Mouse (Mus musculus) stomach, postnatal 0 days (tissue): ENCODE measurements around the gene Chd4. TPM values are rescaled to one million over a fixed set of nuclear protein-coding genes. Genes with fewer than 3 reads are reported as not detected.

ENCODE experiments used
- ATAC-seq: fragments of 200-750 bp; cut with Nextera tagmentation; 2 replicates; pipeline ENCODE4 v1.8.0; 2017; ENCODE audit not compliant: low FRiP score, low TSS enrichment
- DNase-seq: peaks from one replicate; pipeline ENCODE4 v3.0.0-alpha.2; 2016; ENCODE audit warnings: low spot score
- H3K27ac ChIP-seq: fragments of 300-500 bp; sonication (generic); replicated peaks from 2 replicates; pipeline ENCODE4 v1.5.1; 2014; ENCODE audit warnings: mild to moderate bottlenecking, control low read depth
- H3K27me3 ChIP-seq: fragments of 300-500 bp; sonication (generic); 2 replicates; pipeline ENCODE4 v1.6.1; 2014; ENCODE audit warnings: low read length; ENCODE audit not compliant: control insufficient read depth, insufficient read depth
- H3K36me3 ChIP-seq: fragments of 300-500 bp; sonication (generic); 2 replicates; pipeline ENCODE4 v1.6.1; 2014; ENCODE audit warnings: low read length, mixed read lengths; ENCODE audit not compliant: control insufficient read depth, insufficient read depth
- H3K4me1 ChIP-seq: fragments of 300-500 bp; sonication (generic); replicated peaks from 2 replicates; pipeline ENCODE4 v1.6.1; 2014; ENCODE audit warnings: antibody characterized with exemption; ENCODE audit not compliant: control insufficient read depth, insufficient read depth
- H3K4me2 ChIP-seq: fragments of 300-500 bp; sonication (generic); replicated peaks from 2 replicates; pipeline ENCODE4 v1.6.1; 2014; ENCODE audit warnings: low read depth, mild to moderate bottlenecking, control low read depth, moderate library complexity
- H3K4me3 ChIP-seq: fragments of 300-500 bp; sonication (generic); 2 replicates; pipeline ENCODE4 v1.5.1; 2014; ENCODE audit warnings: low read depth, low read length, control low read depth
- H3K9ac ChIP-seq: fragments of 300-500 bp; sonication (generic); 2 replicates; pipeline ENCODE4 v1.6.1; 2014; ENCODE audit warnings: mild to moderate bottlenecking, low read length, control low read depth, mixed read lengths
- H3K9me3 ChIP-seq: fragments of 300-500 bp; sonication (generic); 2 replicates; pipeline ENCODE4 v1.6.1; 2016; ENCODE audit warnings: low read length; ENCODE audit not compliant: control insufficient read depth
- CTCF ChIP-seq: IDR thresholded peaks from 2 replicates; pipeline ENCODE4 v1.5.1; 2016; ENCODE audit warnings: antibody characterized with exemption, low read depth, mild to moderate bottlenecking, moderate library complexity
- EP300 ChIP-seq: optimal IDR thresholded peaks from 2 replicates; pipeline ENCODE3; 2016; ENCODE audit warnings: antibody characterized with exemption
- WGBS: fragments of 180-500 bp; shearing (Covaris S2); extraction: QIAGEN DNeasy Blood & Tissue Kit; methylation state at CpG from one replicate; pipeline ENCODE4 v1.1.7; 2014; 5-methylcytosine and 5-hydroxymethylcytosine counted together
- polyA plus RNA-seq: library from polyadenylated mRNA; unstranded; fragments of >200 nt; fragmentation: Nextera tagmentation; extraction: Ambion mirVana; gene quantifications from 2 replicates; pipeline ENCODE4 v1.2.1, GENCODE M21; 2015

Chd4 gene
- polyA plus RNA-seq, 1 experiment from 2014 or later: 36.6 TPM

DNA sequence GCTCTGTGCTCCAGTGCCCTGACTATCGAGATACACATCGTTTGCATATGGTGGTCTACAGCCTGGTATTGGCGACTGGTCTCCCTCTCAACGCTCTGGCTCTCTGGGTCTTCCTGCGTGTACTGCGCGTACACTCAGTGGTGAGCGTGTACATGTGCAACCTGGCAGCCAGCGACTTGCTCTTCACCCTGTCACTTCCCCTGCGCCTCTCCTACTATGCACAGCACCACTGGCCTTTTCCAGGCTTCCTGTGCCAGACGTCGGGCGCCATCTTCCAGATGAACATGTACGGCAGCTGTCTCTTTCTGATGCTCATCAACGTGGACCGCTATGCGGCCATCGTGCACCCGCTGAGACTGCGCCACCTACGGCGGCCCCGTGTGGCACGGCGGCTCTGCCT lies 14.4 kb upstream of the Chd4 start:
- H3K9ac ChIP-seq: peak overlapping the region; percentile 62
- DNase-seq (no peak), ATAC-seq (peak; percentile 11; the same call in 1 of the 2 replicates)
- H3K9me3 ChIP-seq: no peaks in the 10 kb centered on the region
- no peaks in the 10 kb centered on the region for H3K27me3 ChIP-seq
- H3K4me2 ChIP-seq: peak overlapping the region; percentile 68
- peak overlapping the region; percentile 73 for H3K27ac ChIP-seq
- peak overlapping the region; percentile 37 for H3K4me3 ChIP-seq
- H3K4me1 ChIP-seq: peaks cover 4% of the 10 kb centered on the region; the same call in 1 of the 2 replicates
- no peaks in the 10 kb centered on the region for H3K36me3 ChIP-seq
- TF ChIP-seq EP300 (no peak), CTCF (no peak)
- 28% methylated on average over 25 of the region's 25 CpGs for WGBS

DNA sequence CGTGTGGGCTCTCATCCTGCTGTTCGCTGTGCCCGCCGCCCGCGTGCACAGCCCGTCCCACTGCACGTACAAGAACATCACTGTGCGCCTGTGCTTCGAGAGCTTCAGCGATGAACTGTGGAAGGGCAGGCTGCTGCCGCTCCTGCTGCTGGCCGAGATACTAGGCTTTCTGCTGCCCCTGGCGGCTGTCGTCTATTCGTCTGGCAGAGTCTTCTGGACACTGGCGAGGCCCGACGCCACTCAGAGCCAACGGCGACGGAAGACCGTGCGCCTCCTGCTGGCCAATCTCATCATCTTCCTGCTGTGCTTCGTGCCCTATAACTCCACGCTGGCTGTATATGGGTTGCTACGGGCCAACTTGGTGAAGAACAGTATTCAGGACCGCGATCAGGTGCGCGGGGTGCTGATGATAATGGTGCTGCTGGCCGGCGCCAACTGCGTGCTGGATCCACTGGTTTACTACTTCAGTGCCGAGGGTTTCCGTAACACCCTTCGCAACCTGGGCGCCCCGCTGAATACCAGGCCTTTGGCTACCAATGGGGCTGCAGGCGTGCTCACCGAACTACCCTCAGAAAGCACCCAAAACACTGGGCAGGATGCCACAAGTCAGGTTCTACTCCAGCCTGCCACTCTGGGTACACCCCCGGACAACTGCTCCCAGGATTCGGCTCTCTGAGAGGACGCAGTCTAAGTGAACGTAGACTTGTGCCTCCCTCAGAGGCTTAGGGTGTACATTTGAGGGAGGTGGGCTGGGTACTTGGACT lies 13.8 kb upstream of the Chd4 start:
- H3K27ac ChIP-seq: peak overlapping the region; percentile 73
- H3K4me2 ChIP-seq: peak overlapping the region; percentile 68
- peak overlapping the region; percentile 62 for H3K9ac ChIP-seq
- no peaks in the 10 kb centered on the region for H3K36me3 ChIP-seq
- peak; percentile 91 for ATAC-seq
- H3K4me1 ChIP-seq: peaks cover 4% of the 10 kb centered on the region; the same call in 1 of the 2 replicates
- no peaks in the 10 kb centered on the region for H3K9me3 ChIP-seq
- no peak for TF ChIP-seq EP300
- peak; percentile 96 for TF ChIP-seq CTCF
- H3K4me3 ChIP-seq: peak overlapping the region; percentile 37
- peak; percentile 95 for DNase-seq
- H3K27me3 ChIP-seq: no peaks in the 10 kb centered on the region
- 27% methylated on average over 45 of the region's 45 CpGs for WGBS

- Histone ChIP-seq H3K4me1 (peaks cover 4% of the 10 kb centered on the region; the same call in 1 of the 2 replicates), H3K27me3 (no peaks in the 10 kb centered on the region), H3K36me3 (no peaks in the 10 kb centered on the region), H3K4me3 (no peak overlapping the region), H3K4me2 (no peak overlapping the region), H3K27ac (no peak overlapping the region), H3K9me3 (no peaks in the 10 kb centered on the region), H3K9ac (no peak overlapping the region)
- DNase-seq (no peak), ATAC-seq (no peak)
- 84% methylated on average over 7 of the region's 7 CpGs for WGBS
- TF ChIP-seq EP300 (no peak), CTCF (no peak)
Observed at GRCm38 (mm10) chr6:125082801-125083386, 12.9 kb upstream of the Chd4 start.

DNA sequence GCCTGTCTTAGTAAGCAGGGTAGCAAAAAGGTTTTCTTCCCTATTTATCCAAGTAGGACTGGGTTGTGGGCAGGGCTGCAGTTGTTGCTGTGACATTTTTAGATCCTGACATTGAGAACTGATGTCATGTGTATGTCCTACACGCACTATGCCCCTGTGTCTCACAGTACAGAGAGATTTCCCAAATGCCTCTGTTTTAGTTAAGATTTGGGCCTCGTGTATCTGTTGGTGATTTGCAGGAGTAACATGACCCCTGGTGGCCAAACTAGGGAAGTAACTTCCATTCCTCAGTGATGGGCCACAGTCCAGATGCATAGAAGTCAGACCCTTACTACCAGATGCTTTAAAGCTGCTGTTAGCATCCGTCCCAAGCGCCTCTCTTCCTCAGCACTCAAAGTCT lies 11.4 kb upstream of the Chd4 start:
- DNase-seq: peak; percentile 61
- under 1% methylated on average over 4 of the region's 4 CpGs for WGBS
- Histone ChIP-seq H3K27me3 (no peaks in the 10 kb centered on the region), H3K4me1 (peaks cover 4% of the 10 kb centered on the region; the same call in 1 of the 2 replicates), H3K27ac (no peak overlapping the region), H3K36me3 (no peaks in the 10 kb centered on the region), H3K4me2 (no peak overlapping the region), H3K9me3 (no peaks in the 10 kb centered on the region), H3K4me3 (no peak overlapping the region), H3K9ac (no peak overlapping the region)
- peak; percentile 8; the same call in 1 of the 2 replicates for ATAC-seq
- TF ChIP-seq EP300 (no peak), CTCF (peak; percentile 92)

DNA sequence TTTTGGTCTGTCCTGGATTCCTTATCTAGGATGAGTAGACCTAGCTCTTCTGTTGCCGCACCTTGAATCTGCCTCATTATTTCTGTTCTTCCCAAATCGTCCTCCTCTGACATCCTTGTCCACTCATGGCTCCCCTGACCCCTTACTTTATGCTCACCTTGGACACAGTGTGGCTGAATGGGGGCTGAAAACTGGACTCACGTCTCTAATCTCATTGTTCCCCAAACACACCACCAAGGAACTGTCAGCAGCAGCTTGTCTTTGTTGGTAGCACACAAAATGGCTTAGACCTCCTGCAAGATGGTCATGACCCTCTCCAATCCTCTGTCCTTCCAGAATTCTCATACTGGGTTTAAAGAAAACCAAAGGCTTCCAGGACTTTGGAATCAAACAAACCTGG lies 7.8 kb upstream of the Chd4 start:
- WGBS: 82% methylated on average over 3 of the region's 3 CpGs
- H3K27ac ChIP-seq: peak overlapping the region; percentile 92
- no peak for DNase-seq

More for the DNA sequence above, 7.8 kb upstream of the Chd4 start:
- Histone ChIP-seq H3K4me2 (no peak overlapping the region), H3K4me3 (no peak overlapping the region), H3K36me3 (no peaks in the 10 kb centered on the region), H3K9me3 (no peaks in the 10 kb centered on the region), H3K27me3 (no peaks in the 10 kb centered on the region), H3K4me1 (peaks cover 2% of the 10 kb centered on the region; the same call in 1 of the 2 replicates), H3K9ac (no peak overlapping the region)
- ATAC-seq: no peak
- no peak for TF ChIP-seq CTCF
- no peak for TF ChIP-seq EP300
